ENCODE assay signal across 18 mouse cellular contexts in genomic region chr1:25576598-25576997, GRCm38 (mm10).
"Had no signal": no experiment of that assay in that cellular context is flagged by ENCODE, and none has a peak within 500 bp of the region (broad histone marks: within the 10 kb centered on the region; RNA-seq: fewer than 3 reads in every experiment).

No protein-coding gene starts in this region.

- H3K4me3 ChIP-seq: lung, embryonic 15.5 days; megakaryocyte, embryonic 14.5 days; midbrain, embryonic 13.5 days; midbrain, embryonic 15.5 days; neural tube, embryonic 12.5 days; stomach, embryonic 15.5 days had no signal

- ATAC-seq: liver, postnatal 0 days; lung, postnatal 0 days; midbrain, embryonic 13.5 days; midbrain, embryonic 15.5 days had no signal

- H3K27me3 ChIP-seq: lung, embryonic 15.5 days; megakaryocyte, embryonic 14.5 days; midbrain, embryonic 13.5 days; midbrain, embryonic 15.5 days; neural tube, embryonic 12.5 days; stomach, embryonic 15.5 days had no signal

- H3K9me3 ChIP-seq: lung, embryonic 15.5 days; megakaryocyte, embryonic 14.5 days; midbrain, embryonic 13.5 days; midbrain, embryonic 15.5 days; neural tube, embryonic 12.5 days; stomach, embryonic 15.5 days had no signal

- H3K4me2 ChIP-seq: lung, embryonic 15.5 days; midbrain, embryonic 11.5 days; midbrain, embryonic 13.5 days; midbrain, embryonic 15.5 days; neural tube, embryonic 12.5 days; stomach, embryonic 15.5 days had no signal

- DNase-seq: liver, postnatal 0 days; lung, adult 2 months; lung, postnatal 14 days; lung, postnatal 36 days; right cerebral cortex, postnatal 14 days; thymus, adult 18-20 months; thymus, postnatal 14 days; thymus, postnatal 36 days had no signal

- H3K36me3 ChIP-seq: lung, embryonic 15.5 days; midbrain, embryonic 13.5 days; midbrain, embryonic 15.5 days; neural tube, embryonic 12.5 days; stomach, embryonic 15.5 days had no signal

- H3K4me1 ChIP-seq: lung, embryonic 15.5 days; megakaryocyte, embryonic 14.5 days; midbrain, embryonic 13.5 days; midbrain, embryonic 15.5 days; neural tube, embryonic 12.5 days; stomach, embryonic 15.5 days had no signal

- H3K9ac ChIP-seq: liver, postnatal 0 days; lung, embryonic 15.5 days; midbrain, embryonic 13.5 days; midbrain, embryonic 15.5 days; neural tube, embryonic 12.5 days; stomach, embryonic 15.5 days had no signal

- H3K27ac ChIP-seq: lung, embryonic 15.5 days; macrophage; midbrain, embryonic 13.5 days; midbrain, embryonic 15.5 days; neural tube, embryonic 12.5 days; stomach, embryonic 15.5 days; stomach, postnatal 0 days had no signal
